Mouse (Mus musculus) spleen, adult 2 months (tissue): ENCODE measurements around the gene Rab3a.

ENCODE experiments used
- CTCF ChIP-seq: fragments of 200-500 bp; IDR thresholded peaks from 2 replicates; pipeline ENCODE4 v1.5.1; 2011; ENCODE audit warnings: mild to moderate bottlenecking, inconsistent platforms; ENCODE audit not compliant: insufficient read depth, insufficient read length, insufficient replicate concordance; ENCODE audit errors: extremely low read depth
- POLR2A ChIP-seq: fragments of 200-500 bp; IDR thresholded peaks from 2 replicates; pipeline ENCODE4 v1.6.1; 2011; ENCODE audit warnings: low read depth, low read length, inconsistent platforms

DNA sequence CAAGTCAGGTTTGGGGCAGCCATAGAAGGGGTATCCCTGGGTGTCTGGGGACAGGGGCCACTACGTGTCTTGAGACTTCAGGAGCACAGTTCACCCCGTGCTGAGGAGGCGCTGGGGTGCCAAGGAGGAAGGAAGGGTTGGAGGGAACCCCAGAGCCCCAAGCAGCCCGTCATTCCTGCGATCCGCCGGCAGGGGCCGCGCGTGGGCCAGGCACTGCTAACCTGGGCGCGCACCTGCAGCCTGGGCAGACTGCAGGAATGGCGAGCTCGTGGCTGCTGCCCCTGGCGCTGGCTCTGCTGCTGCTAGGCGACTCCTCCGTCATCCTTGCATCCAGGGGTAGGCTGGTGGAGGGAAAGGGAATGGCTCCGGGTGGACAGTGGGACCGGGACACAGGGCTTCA lies 36.2 kb upstream of the Rab3a start, which contains the start of gene Gm3336:
- no peak for TF ChIP-seq POLR2A
- peak; percentile 97 for TF ChIP-seq CTCF
